Mouse (Mus musculus) olfactory bulb, adult 2 months (tissue): ENCODE data around the gene Ak4. TPM values are rescaled to one million over a fixed set of nuclear protein-coding genes. Genes with fewer than 3 reads are reported as not detected.

Experiments
- H3K27ac ChIP-seq: fragments of 200-500 bp; 2 replicates; pipeline ENCODE4 v1.5.1; 2012; ENCODE audit warnings: low read depth, low read length; ENCODE audit not compliant: insufficient read depth
- H3K4me1 ChIP-seq: fragments of 200-500 bp; 2 replicates; pipeline ENCODE4 v1.6.1; 2012; ENCODE audit warnings: low read length; ENCODE audit not compliant: control insufficient read depth, insufficient read depth
- H3K4me3 ChIP-seq: fragments of 200-500 bp; 2 replicates; pipeline ENCODE4 v1.5.1; 2012; ENCODE audit warnings: mild to moderate bottlenecking, low read depth, low read length, moderate library complexity; ENCODE audit not compliant: insufficient read depth
- CTCF ChIP-seq: fragments of 200-500 bp; IDR thresholded peaks from 2 replicates; pipeline ENCODE4 v1.5.1; 2012; ENCODE audit warnings: low read depth, mild to moderate bottlenecking, low read length, moderate library complexity; ENCODE audit not compliant: insufficient read depth
- POLR2A ChIP-seq: fragments of 200-500 bp; IDR thresholded peaks from 2 replicates; pipeline ENCODE4 v1.6.1; 2012; ENCODE audit warnings: mild to moderate bottlenecking, low read depth, low read length, moderate library complexity; ENCODE audit not compliant: insufficient read depth
- WGBS: fragments of 180-500 bp; shearing (Covaris S2); methylation state at CpG from one replicate; pipeline ENCODE4 v1.1.7; 2018; 5-methylcytosine and 5-hydroxymethylcytosine counted together
- polyA plus RNA-seq: library from polyadenylated mRNA; stranded (reverse); fragments of >200 nt; gene quantifications from 2 replicates; pipeline ENCODE4 v1.2.4, GENCODE M21; 2012; ENCODE audit warnings: low replicate concordance; ENCODE audit not compliant: missing spikeins, insufficient read depth, insufficient read length

The Ak4 gene
- polyA plus RNA-seq, 1 experiment: not detected

DNA sequence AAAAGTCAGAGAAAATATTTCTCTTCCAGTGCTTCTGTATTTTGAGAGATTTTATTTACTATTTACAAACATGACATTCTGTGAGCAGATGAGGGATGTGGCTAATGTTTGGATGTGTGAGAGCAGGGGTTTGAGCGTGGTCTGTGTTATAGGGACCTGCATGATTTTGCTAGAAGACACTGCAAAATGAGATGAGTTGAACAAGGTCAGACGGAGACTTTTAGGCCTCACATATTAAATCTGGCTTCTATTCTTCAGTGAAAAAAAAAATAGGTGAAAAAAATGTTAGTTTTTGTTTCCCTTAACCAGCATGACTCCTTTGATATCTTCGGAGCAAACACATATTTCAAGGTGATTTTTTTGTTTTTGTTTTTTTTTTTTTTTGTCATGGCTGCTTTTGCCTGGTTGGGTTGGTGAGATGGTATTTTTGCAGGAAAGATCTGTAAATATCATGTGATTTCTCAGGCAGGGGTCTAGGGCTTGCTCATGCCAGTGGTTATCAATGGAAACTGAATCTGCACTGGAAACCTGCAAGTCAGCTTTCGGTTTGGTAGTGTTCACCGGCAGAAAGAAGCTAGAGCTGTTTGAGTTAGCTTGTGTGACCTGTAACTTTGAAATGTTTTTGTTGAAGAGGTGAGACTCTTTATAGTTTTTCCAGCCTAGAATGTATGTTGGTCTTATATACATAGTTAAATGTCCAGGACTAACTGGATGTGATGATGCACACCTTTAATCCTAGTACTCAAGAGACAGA, 92.9 kb downstream of the Ak4 start:
- TF ChIP-seq CTCF: no peak
- TF ChIP-seq POLR2A: no peak
- WGBS: 87% methylated on average over 5 of the region's 5 CpGs

DNA sequence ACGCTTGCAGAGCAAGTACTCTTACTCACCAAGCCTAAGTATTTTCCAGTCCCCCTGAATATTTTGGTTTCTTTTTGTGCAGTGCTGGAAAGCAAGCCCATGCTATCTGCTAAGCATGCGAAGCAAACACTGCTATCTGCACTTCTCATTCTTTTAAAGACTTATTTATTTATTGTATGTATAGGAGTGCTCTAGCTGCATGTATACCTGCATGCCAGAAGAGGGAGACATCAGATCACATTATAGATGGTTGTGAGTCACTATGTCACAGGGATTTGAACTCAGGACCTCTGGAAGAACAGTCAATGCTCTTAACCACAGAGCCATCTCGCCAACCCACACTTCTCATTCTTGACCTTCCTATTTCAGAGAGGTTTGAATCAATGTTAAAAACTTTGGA, 94.2 kb downstream of the Ak4 start:
- 96% methylated on average over 3 of the region's 3 CpGs for WGBS
- H3K4me1 ChIP-seq: peaks cover 13% of the 10 kb centered on the region
- TF ChIP-seq CTCF (no peak), POLR2A (no peak)

More for the DNA sequence above, 92.9 kb downstream of the Ak4 start:
- Histone ChIP-seq H3K4me3 (no peak overlapping the region), H3K4me1 (peaks cover 10% of the 10 kb centered on the region), H3K27ac (no peak overlapping the region)

DNA sequence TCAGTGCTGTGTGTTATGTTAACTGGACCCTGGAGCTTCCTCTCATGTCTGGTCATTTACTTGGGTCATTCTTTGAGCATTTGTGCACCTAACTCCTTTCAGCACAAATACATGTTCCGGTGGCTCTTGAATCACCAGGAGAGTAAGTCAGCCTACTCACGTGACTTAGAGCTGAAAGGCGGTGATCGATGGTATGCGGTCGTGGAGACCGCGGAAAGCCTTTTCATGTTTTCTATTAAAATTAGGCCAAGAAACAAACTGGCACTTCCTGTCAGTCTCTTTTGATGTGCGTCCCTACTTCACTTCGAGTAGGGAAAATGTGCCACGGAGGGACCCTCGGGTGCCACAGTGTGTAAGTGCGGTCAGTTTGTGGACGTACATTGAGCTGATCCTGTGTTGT, 96.8 kb downstream of the Ak4 start:
- WGBS: 92% methylated on average over 14 of the region's 14 CpGs
- Histone ChIP-seq H3K27ac (peak overlapping the region; percentile 79), H3K4me3 (no peak overlapping the region), H3K4me1 (peaks cover 11% of the 10 kb centered on the region)
- TF ChIP-seq POLR2A (no peak), CTCF (no peak)

More for the DNA sequence above, 94.2 kb downstream of the Ak4 start:
- Histone ChIP-seq H3K4me3 (no peak overlapping the region), H3K27ac (no peak overlapping the region)

Other genes starting within 250 kb of the Ak4 start
- gene Jak1, start 154.0 kb upstream of the Ak4 start, polyA plus RNA-seq: 544 and 548 TPM in 2 replicates
- gene Dnajc6, start 77.4 kb downstream of the Ak4 start, polyA plus RNA-seq: 89.3 TPM in 1 of 2 replicates, not detected in the other
- gene Leprot, start 228.4 kb downstream of the Ak4 start, polyA plus RNA-seq: not detected in 2 replicates